Mouse (Mus musculus): ENCODE results near the gene Vrk2.

DNA sequence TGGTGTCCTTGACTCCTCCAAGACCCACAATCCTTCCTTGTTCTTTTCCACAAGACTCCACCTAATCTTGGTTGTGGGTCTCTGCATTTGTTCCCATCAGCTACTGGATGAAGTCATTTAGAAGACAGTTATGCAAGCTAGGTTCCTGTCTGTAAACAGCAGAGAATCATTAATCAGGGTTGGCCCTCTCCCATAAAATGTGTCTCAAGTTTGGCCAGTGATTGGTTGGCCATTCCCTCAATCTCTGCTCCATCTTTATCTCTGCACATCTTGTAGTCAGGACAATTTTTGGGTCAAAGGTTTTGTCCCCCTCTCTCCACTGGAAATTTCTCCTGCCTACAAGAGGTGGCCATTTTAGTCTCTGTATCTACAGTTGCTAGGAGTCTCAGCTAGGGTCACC is 149.4 kb downstream of the Vrk2 start:
- TF ChIP-seq CTCF (IDR thresholded peaks at IDR 0.05; ENCODE audit: control insufficient read depth, insufficient read depth, insufficient read length) (no peak), USF1 (IDR thresholded peaks at IDR 0.05; ENCODE audit: low read depth) (no peak), FOSL1 (IDR thresholded peaks at IDR 0.05; ENCODE audit: insufficient read depth, low read length, poor library complexity, severe bottlenecking) (no peak), MAX (IDR thresholded peaks at IDR 0.05) (no peak), CEBPB (IDR thresholded peaks at IDR 0.05; ENCODE audit: low read depth) (no peak)

All from C2C12 (cell line).